13 mouse cellular contexts compared by ENCODE assay signal in the genomic region with DNA sequence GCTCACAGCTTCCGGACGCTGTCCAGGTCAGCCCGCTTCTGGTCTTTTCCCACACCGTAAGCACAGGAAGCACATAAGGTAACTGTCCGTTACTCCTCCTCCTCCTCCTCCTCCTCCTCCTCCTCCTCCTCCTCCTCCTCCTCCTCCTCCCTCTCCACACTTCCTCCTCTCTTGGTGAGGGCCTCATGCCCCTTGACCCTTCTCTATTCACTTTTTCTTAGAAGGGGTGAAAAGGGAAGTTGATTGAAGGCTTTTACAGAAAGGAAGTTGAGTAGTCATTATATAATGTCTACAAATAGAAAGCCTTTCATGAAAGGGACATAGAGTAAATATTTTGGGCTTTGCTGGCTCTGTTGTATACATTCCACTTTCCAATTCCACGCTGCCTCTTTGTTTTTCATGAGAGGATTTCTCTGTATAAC.
DNase-seq lines count a peak whose midpoint lies in the region; ATAC-seq and TF ChIP-seq lines count a peak whose summit lies in the region.
"Had no signal": no experiment of that assay in that cellular context is flagged by ENCODE, and none has a peak within 500 bp of the region (broad histone marks: within the 10 kb centered on the region; RNA-seq: fewer than 3 reads in every experiment).

No protein-coding gene starts in this region.

- intact Hi-C loops in gastrocnemius, postnatal 14 days (cut with DNase I; ENCODE audit: low total_unique reads) = loop anchor here (5.0 to 10.0 kb wide), 3 partner anchors 75 to 275 kb away; no protein-coding TSS in a partner anchor

- no peak for TF ChIP-seq CTCF in MEL (IDR thresholded peaks at IDR 0.05 in 2 of 3, conservative IDR thresholded peaks at IDR 0.05 in 1 of 3; ENCODE audit: control insufficient read depth in 1 of 3, insufficient read depth in 1 of 3, low read depth in 2 of 3, low read length in 3 of 3, poor library complexity in 1 of 3, severe bottlenecking in 1 of 3)

- H3K4me1 ChIP-seq in liver, embryonic 11.5 days (replicated peaks; ENCODE audit: control insufficient read depth, insufficient read depth, low read length) = peaks cover 11% of the 10 kb centered on the region
- H3K4me1 ChIP-seq in liver, embryonic 12.5 days = peaks cover 41% of the 10 kb centered on the region
- peaks cover 0 to 5% of the 10 kb centered on the region in 2 experiments for H3K4me1 ChIP-seq in MEL (ENCODE audit: control insufficient read depth in 1 of 2, insufficient read depth in 2 of 2, low read length in 2 of 2)
- peaks cover 55% of the 10 kb centered on the region for H3K4me1 ChIP-seq in midbrain, embryonic 10.5 days

- TF ChIP-seq RAD21 in MEL (IDR thresholded peaks at IDR 0.05; ENCODE audit: low read depth, low read length) = no peak; the same call in 1 of the 2 replicates

- H3K9ac ChIP-seq in liver, embryonic 11.5 days (ENCODE audit: low read depth, low read length) = no peak overlapping the region
- H3K9ac ChIP-seq in liver, embryonic 12.5 days = no peak overlapping the region
- H3K9ac ChIP-seq in MEL (ENCODE audit: control insufficient read depth, low read depth, low read length, poor library complexity, severe bottlenecking) = peak overlapping the region; percentile 8; the same call in 1 of the 2 replicates
- H3K9ac ChIP-seq: forebrain, embryonic 12.5 days; kidney, embryonic 15.5 days; midbrain, embryonic 15.5 days had no signal

- H3K36me3 ChIP-seq in liver, embryonic 11.5 days (ENCODE audit: control insufficient read depth, insufficient read depth, low read length) = no peaks in the 10 kb centered on the region
- H3K36me3 ChIP-seq in liver, embryonic 12.5 days = no peaks in the 10 kb centered on the region
- H3K36me3 ChIP-seq in MEL (ENCODE audit: control insufficient read depth in 1 of 2, insufficient read depth in 2 of 2, low read length in 2 of 2) (peaks cover 0 to 14% of the 10 kb centered on the region in 2 experiments; a peak in 2 of 4 replicates), macrophage (ENCODE audit: inconsistent target) (no peaks in the 10 kb centered on the region)
- peaks cover 2% of the 10 kb centered on the region; the same call in 1 of the 2 replicates for H3K36me3 ChIP-seq in midbrain, embryonic 10.5 days
- H3K36me3 ChIP-seq: forebrain, embryonic 12.5 days; kidney, embryonic 15.5 days; midbrain, embryonic 15.5 days had no signal

- no peak for ATAC-seq in liver, embryonic 11.5 days (replicated peaks; ENCODE audit: low FRiP score)
- no peak for ATAC-seq in liver, embryonic 12.5 days
- ATAC-seq: midbrain, embryonic 15.5 days had no signal

- H3K4me3 ChIP-seq in liver, embryonic 11.5 days (ENCODE audit: low read depth, low read length) = no peak overlapping the region
- H3K4me3 ChIP-seq in liver, embryonic 12.5 days = no peak overlapping the region
- H3K4me3 ChIP-seq in MEL (ENCODE audit: control insufficient read depth in 1 of 2, insufficient read depth in 1 of 2, low read depth in 2 of 2, low read length in 2 of 2) = no peak overlapping the region; a peak in 1 of 4 replicates
- no peak overlapping the region for H3K4me3 ChIP-seq in macrophage (ENCODE audit: inconsistent target)
- H3K4me3 ChIP-seq in midbrain, embryonic 10.5 days = no peak overlapping the region
- H3K4me3 ChIP-seq: forebrain, embryonic 12.5 days; kidney, embryonic 15.5 days; midbrain, embryonic 15.5 days had no signal

- no peak for DNase-seq in liver, embryonic 11.5 days (ENCODE audit: low spot score)
- DNase-seq in B cell, adult 2 months = peak; percentile 17 to 33
- peak; percentile 78 for DNase-seq in MEL (ENCODE audit: low read depth, low spot score)
- DNase-seq in midbrain, embryonic 10.5 days (ENCODE audit: low spot score) = no peak
- DNase-seq in cerebellum, adult 9-10 months = no peak
- no peak for DNase-seq in gastrocnemius, postnatal 14 days
- DNase-seq: adrenal gland, postnatal 10 days; cerebellum, postnatal 36 days had no signal

- H3K79me2 ChIP-seq in MEL (ENCODE audit: control insufficient read depth, insufficient read depth, low read length, poor library complexity) (0 out of 2 replicates have a peak, but pooled peaks cover 1% of the 10 kb centered on the region), macrophage (ENCODE audit: inconsistent target) (peaks cover 10% of the 10 kb centered on the region; the same call in 1 of the 2 replicates)

- WGBS in liver, embryonic 11.5 days = 53% methylated on average over 6 of the region's 6 CpGs
- 49% methylated on average over 6 of the region's 6 CpGs for WGBS in liver, embryonic 12.5 days (ENCODE audit: insufficient replicate concordance)
- 17% methylated on average over 3 of the region's 6 CpGs for WGBS in macrophage (ENCODE audit: missing documents)
- 55% methylated on average over 6 of the region's 6 CpGs for WGBS in midbrain, embryonic 10.5 days

- H3K27me3 ChIP-seq in liver, embryonic 11.5 days (replicated peaks; ENCODE audit: control insufficient read depth, insufficient read depth, low read length) = no peaks in the 10 kb centered on the region
- H3K27me3 ChIP-seq in liver, embryonic 12.5 days (replicated peaks) = no peaks in the 10 kb centered on the region
- H3K27me3 ChIP-seq in MEL (ENCODE audit: control insufficient read depth in 1 of 2, insufficient read depth in 2 of 2, low read length in 2 of 2) = no peaks in the 10 kb centered on the region
- no peaks in the 10 kb centered on the region for H3K27me3 ChIP-seq in midbrain, embryonic 10.5 days (ENCODE audit: low read depth, poor library complexity, severe bottlenecking)
- H3K27me3 ChIP-seq: kidney, embryonic 15.5 days; midbrain, embryonic 15.5 days had no signal

- H3K4me2 ChIP-seq in liver, embryonic 11.5 days = no peak overlapping the region
- H3K4me2 ChIP-seq in liver, embryonic 12.5 days = no peak overlapping the region
- H3K4me2 ChIP-seq: forebrain, embryonic 12.5 days; kidney, embryonic 15.5 days; midbrain, embryonic 15.5 days had no signal

- peak; percentile 32 to 53; a peak in 3 of 4 replicates for TF ChIP-seq EP300 in MEL (IDR thresholded peaks at IDR 0.05; ENCODE audit: low read depth in 1 of 2, low read length in 2 of 2)

- TF ChIP-seq POLR2A in MEL (IDR thresholded peaks at IDR 0.05; ENCODE audit: control insufficient read depth in 1 of 2, insufficient read depth in 1 of 2, low read depth in 1 of 2, low read length in 2 of 2, poor library complexity in 1 of 2) = no peak

- H3K27ac ChIP-seq in liver, embryonic 11.5 days (ENCODE audit: low read depth, low read length) = peak overlapping the region; percentile 46; the same call in 1 of the 2 replicates
- H3K27ac ChIP-seq in liver, embryonic 12.5 days = no peak overlapping the region
- peak overlapping the region; percentile 55 for H3K27ac ChIP-seq in MEL (ENCODE audit: control insufficient read depth, low read depth, low read length)
- H3K27ac ChIP-seq in macrophage = peak overlapping the region; percentile 43
- H3K27ac ChIP-seq in midbrain, embryonic 10.5 days (replicated peaks) = no peak overlapping the region
- H3K27ac ChIP-seq: forebrain, embryonic 12.5 days; kidney, embryonic 15.5 days; midbrain, embryonic 15.5 days had no signal

- no peaks in the 10 kb centered on the region for H3K9me3 ChIP-seq in liver, embryonic 11.5 days (ENCODE audit: control insufficient read depth, low read length)
- H3K9me3 ChIP-seq in liver, embryonic 12.5 days (replicated peaks) = no peaks in the 10 kb centered on the region
- no peaks in the 10 kb centered on the region for H3K9me3 ChIP-seq in MEL (replicated peaks; ENCODE audit: insufficient read depth, low read length)
- no peaks in the 10 kb centered on the region for H3K9me3 ChIP-seq in midbrain, embryonic 10.5 days (replicated peaks)
- H3K9me3 ChIP-seq: forebrain, embryonic 12.5 days; kidney, embryonic 15.5 days; midbrain, embryonic 15.5 days had no signal

TF ChIP-seq in MEL, 35 proteins besides CTCF, POLR2A, EP300 and RAD21 (continues in another document):
- no peak for TF ChIP-seq UBTF (IDR thresholded peaks at IDR 0.05; ENCODE audit: borderline replicate concordance, insufficient read depth, low read depth, low read length)
- no peak for TF ChIP-seq MAX (IDR thresholded peaks at IDR 0.05; ENCODE audit: low read length)
- no peak for TF ChIP-seq JUND (IDR thresholded peaks at IDR 0.05; ENCODE audit: low read depth, low read length)
- TF ChIP-seq POLR2AphosphoS2 (IDR thresholded peaks at IDR 0.05; ENCODE audit: low read length) = no peak
- TF ChIP-seq MAFK (IDR thresholded peaks at IDR 0.05; ENCODE audit: borderline replicate concordance, low read depth, low read length) = no peak
- no peak for TF ChIP-seq TBP (IDR thresholded peaks at IDR 0.05; ENCODE audit: low read depth, low read length)
- no peak for TF ChIP-seq MEF2A (IDR thresholded peaks at IDR 0.05; ENCODE audit: extremely low read depth, insufficient replicate concordance, low read depth, low read length, poor library complexity, severe bottlenecking)
- no peak for TF ChIP-seq CHD2 (IDR thresholded peaks at IDR 0.05; ENCODE audit: low read length)
- no peak for TF ChIP-seq BHLHE40 (IDR thresholded peaks at IDR 0.05; ENCODE audit: borderline replicate concordance, low read depth, low read length)
- TF ChIP-seq TAL1 (IDR thresholded peaks at IDR 0.05; ENCODE audit: low read length) = no peak
- no peak for TF ChIP-seq ZNF384 (IDR thresholded peaks at IDR 0.05; ENCODE audit: low read depth, low read length)
- TF ChIP-seq GATA1 (IDR thresholded peaks at IDR 0.05; ENCODE audit: low read depth, low read length) = no peak
- no peak for TF ChIP-seq ZKSCAN1 (IDR thresholded peaks at IDR 0.05; ENCODE audit: low read depth, low read length)
- TF ChIP-seq ETS1 (IDR thresholded peaks at IDR 0.05; ENCODE audit: low read depth, low read length) = peak; percentile 37; the same call in 1 of the 2 replicates
- TF ChIP-seq NELFE (IDR thresholded peaks at IDR 0.05; ENCODE audit: low read depth, low read length) = no peak
- 0 out of 2 replicates have a peak, but pooled peaks have one; percentile 31 for TF ChIP-seq ELF1 (IDR thresholded peaks at IDR 0.05; ENCODE audit: low read depth, low read length)
- TF ChIP-seq MAZ (IDR thresholded peaks at IDR 0.05; ENCODE audit: low read depth, low read length) = peak; percentile 67
- no peak for TF ChIP-seq ZMIZ1 (IDR thresholded peaks at IDR 0.05; ENCODE audit: low read depth, low read length)
- no peak for TF ChIP-seq MYB (IDR thresholded peaks at IDR 0.05; ENCODE audit: low read depth, low read length)
- TF ChIP-seq MXI1 (IDR thresholded peaks at IDR 0.05; ENCODE audit: low read depth, low read length) = no peak
- no peak for TF ChIP-seq E2F4 (IDR thresholded peaks at IDR 0.05; ENCODE audit: borderline replicate concordance, low read depth, low read length)
- no peak for TF ChIP-seq GABPA (IDR thresholded peaks at IDR 0.05; ENCODE audit: low read depth, low read length)
- no peak for TF ChIP-seq USF1 (IDR thresholded peaks at IDR 0.05; ENCODE audit: low read depth, low read length)
- no peak for TF ChIP-seq POLR2AphosphoS5 (IDR thresholded peaks at IDR 0.05; ENCODE audit: borderline replicate concordance, low read depth, low read length)
- no peak for TF ChIP-seq MYC (IDR thresholded peaks at IDR 0.05; ENCODE audit: low read depth, low read length)
- peak; percentile 48; the same call in 1 of the 2 replicates for TF ChIP-seq HCFC1 (IDR thresholded peaks at IDR 0.05; ENCODE audit: low read depth, low read length)

Comparison
In these comparisons a context has a peak if more than half of its experiments do, and no peak if none do; other contexts are left out.
1. H3K27ac ChIP-seq: peak in liver, embryonic 11.5 days (single experiment), MEL (single experiment) and macrophage (single experiment); none in liver, embryonic 12.5 days (single experiment) and midbrain, embryonic 10.5 days (single experiment).
2. DNase-seq: peak in B cell, adult 2 months (2 of 2) and MEL (single experiment); none in liver, embryonic 11.5 days (single experiment), midbrain, embryonic 10.5 days (single experiment), cerebellum, adult 9-10 months (single experiment) and gastrocnemius, postnatal 14 days (single experiment).